Mouse (Mus musculus): ENCODE data around the gene Zmynd12.

DNA sequence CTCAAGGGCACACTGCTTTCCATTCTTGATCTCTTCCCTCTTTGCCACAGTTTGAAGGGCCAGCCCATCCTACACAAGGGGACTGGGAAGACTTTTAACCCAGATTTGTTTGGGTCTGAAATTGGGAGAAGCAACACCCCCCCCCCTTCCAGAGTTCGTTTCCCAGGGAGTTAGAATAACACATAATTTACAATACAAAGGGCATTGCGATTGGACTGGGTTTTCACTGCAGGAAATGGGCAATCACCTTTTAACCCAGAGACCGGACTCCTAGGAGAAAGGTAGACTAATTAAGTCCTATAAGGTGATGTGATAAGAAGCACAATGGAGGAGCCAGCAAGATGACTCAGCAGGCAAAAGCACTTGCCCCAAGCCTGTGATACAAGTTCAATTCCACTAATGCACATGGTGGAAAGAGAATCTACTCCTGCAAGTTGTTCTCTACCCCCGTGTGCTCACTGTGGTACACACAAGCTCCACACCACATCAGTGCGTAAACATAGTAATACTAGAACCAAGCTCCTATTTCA is 75.8 kb downstream of the Zmynd12 start:
- TF ChIP-seq CTCF (IDR thresholded peaks at IDR 0.05; ENCODE audit: extremely low read depth, insufficient read length, insufficient replicate concordance, low read depth, low read length) (no peak), POLR2A (IDR thresholded peaks at IDR 0.05; ENCODE audit: low read depth, low read length) (no peak)
